Mouse (Mus musculus) heart, adult 2 months (tissue): Measurements from ENCODE around the gene Cpsf4l.

ENCODE experiments used
- CTCF ChIP-seq: fragments of 200-600 bp; IDR thresholded peaks from 2 replicates; pipeline ENCODE4 v1.8.1; 2022; ENCODE audit warnings: antibody characterized with exemption, mild to moderate bottlenecking, moderate library complexity
- POLR2A ChIP-seq: fragments of 200-500 bp; IDR thresholded peaks from 2 replicates; pipeline ENCODE4 v1.6.1; 2011; ENCODE audit warnings: mild to moderate bottlenecking, low read depth, low read length, control low read depth; ENCODE audit not compliant: insufficient read depth

DNA sequence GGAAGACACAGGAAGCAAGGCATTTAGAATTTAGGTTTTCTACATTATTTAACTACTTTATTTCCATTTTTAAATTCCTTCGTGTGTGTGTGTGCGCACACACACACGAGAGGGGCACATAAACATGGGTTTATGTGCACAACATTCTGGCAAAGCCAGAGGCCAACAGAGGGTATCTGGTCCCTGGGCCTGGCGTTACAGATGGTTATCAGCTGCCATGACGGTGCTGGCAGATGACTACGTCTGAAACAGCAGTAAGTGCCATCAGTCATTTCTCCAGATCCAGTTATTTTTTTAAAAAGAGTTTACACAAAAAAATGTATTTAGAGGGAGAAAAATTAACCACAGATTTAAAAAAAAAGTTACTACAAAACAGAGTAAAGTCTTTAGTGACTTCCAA lies 43.6 kb downstream of the Cpsf4l start:
- TF ChIP-seq POLR2A (no peak), CTCF (no peak)
